Mouse (Mus musculus) neural tube, embryonic 11.5 days (tissue): ENCODE results near the gene Hist2h2aa1. TPM values are rescaled to one million over a fixed set of nuclear protein-coding genes. Genes with fewer than 3 reads are reported as not detected.

Source experiments
- microRNA-seq: library from miRNA; unstranded; fragments of <30 nt; microRNA quantifications from one replicate; pipeline ENCODE4, GENCODE M21; 2016
- polyA plus RNA-seq: library from polyadenylated mRNA; unstranded; fragments of >200 nt; fragmentation: Nextera tagmentation; extraction: Ambion mirVana; gene quantifications from 2 replicates; pipeline ENCODE4 v1.2.1, GENCODE M21; 2014

The Hist2h2aa1 gene
- polyA plus RNA-seq, 1 experiment from 2014 or later = 24.5 TPM

Small RNA genes lying within 50 kb of the gene (microRNA-seq; reads per million reads assigned to microRNA genes)
- gene Gm44492 (not detected), gene Gm47311 (not detected), gene Gm47313 (not detected)

Other genes starting within 250 kb of the Hist2h2aa1 start
- 72.8 and 79.5 TPM in 2 replicates for gene Plekho1, start 249.5 kb upstream of the Hist2h2aa1 start, polyA plus RNA-seq
- 31.0 and 32.2 TPM in 2 replicates for gene Vps45, start 187.0 kb upstream of the Hist2h2aa1 start, polyA plus RNA-seq
- 9.0 and 11.4 TPM in 2 replicates for gene Otud7b, start 141.0 kb upstream of the Hist2h2aa1 start, polyA plus RNA-seq
- gene Mtmr11, start 83.5 kb upstream of the Hist2h2aa1 start, polyA plus RNA-seq = 7.1 and 11.7 TPM in 2 replicates
- gene Sf3b4, start 73.2 kb upstream of the Hist2h2aa1 start, polyA plus RNA-seq = 233 TPM in 2 replicates
- 14.1 and 14.5 TPM in 2 replicates for gene Sv2a, start 64.3 kb upstream of the Hist2h2aa1 start, polyA plus RNA-seq
- gene Bola1, start 25.8 kb upstream of the Hist2h2aa1 start, polyA plus RNA-seq = 63.3 and 70.4 TPM in 2 replicates
- gene Hist2h2ab, start 25.6 kb upstream of the Hist2h2aa1 start, polyA plus RNA-seq = 2.4 TPM in 1 of 2 replicates, not detected in the other
- 7.8 and 12.7 TPM in 2 replicates for gene Hist2h2ac, start 24.6 kb upstream of the Hist2h2aa1 start, polyA plus RNA-seq
- gene Hist2h2be, start 24.4 kb upstream of the Hist2h2aa1 start, polyA plus RNA-seq = 6.8 and 8.6 TPM in 2 replicates
- gene Hist2h3c2, start 6.4 kb upstream of the Hist2h2aa1 start, polyA plus RNA-seq = 5.8 and 6.7 TPM in 2 replicates
- 24.5 and 46.0 TPM in 2 replicates for gene Hist2h2aa2, start 5.2 kb upstream of the Hist2h2aa1 start, polyA plus RNA-seq
- gene Hist2h3c1, start 1.2 kb downstream of the Hist2h2aa1 start, polyA plus RNA-seq = 0.42 TPM in 1 of 2 replicates, not detected in the other
- gene Hist2h4, start 17.8 kb downstream of the Hist2h2aa1 start, polyA plus RNA-seq = 5.8 and 5.9 TPM in 2 replicates
- 55.7 and 56.1 TPM in 2 replicates for gene Hist2h3b, start 23.2 kb downstream of the Hist2h2aa1 start, polyA plus RNA-seq
- 17.3 and 22.2 TPM in 2 replicates for gene Hist2h2bb, start 24.3 kb downstream of the Hist2h2aa1 start, polyA plus RNA-seq
- 0.80 and 2.5 TPM in 2 replicates for gene Fcgr1, start 48.5 kb downstream of the Hist2h2aa1 start, polyA plus RNA-seq
- not detected in 2 replicates for gene BC107364, start 206.8 kb downstream of the Hist2h2aa1 start, polyA plus RNA-seq